Mouse (Mus musculus): Measurements from ENCODE around the gene Sdc3.

The Sdc3 gene

DNA sequence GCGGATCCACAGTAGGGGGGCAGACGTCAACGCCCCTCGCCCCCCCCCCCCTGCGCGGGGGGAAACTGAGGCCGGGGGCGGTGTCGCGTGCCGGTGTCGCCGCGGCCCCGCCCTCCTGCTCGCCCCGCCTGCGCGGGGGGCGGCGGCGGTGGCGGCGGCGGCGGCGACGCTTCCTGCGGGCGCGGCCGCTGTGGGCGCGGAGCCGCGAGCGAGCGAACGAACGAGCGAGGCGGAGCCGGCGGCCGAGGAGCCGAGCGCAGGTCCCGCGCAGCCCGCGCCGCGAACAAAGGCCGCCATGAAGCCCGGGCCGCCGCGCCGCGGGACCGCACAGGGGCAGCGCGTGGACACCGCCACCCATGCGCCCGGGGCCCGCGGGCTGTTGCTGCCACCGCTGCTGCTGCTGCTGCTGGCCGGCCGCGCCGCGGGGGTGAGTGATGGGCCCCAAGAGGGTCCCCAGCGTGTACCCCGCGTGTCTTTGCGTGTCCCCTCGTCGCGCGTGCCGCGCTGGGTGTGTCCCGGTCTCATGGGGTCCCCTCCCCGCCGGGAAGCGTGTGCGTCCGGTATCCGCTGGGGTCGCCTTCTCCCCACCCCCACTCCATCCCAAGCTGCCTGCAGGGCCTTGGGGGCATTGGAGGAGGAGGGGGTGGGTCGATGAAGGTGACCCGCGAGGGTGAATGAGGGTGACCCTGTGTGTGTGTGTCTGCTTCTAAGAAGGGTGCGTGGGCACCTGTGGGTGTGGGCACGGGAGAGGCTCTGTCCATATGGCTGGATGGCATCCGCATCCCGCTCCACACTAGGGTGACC lies at the start of gene Sdc3:
Gene Sdc3, plus strand, starts transcription at position 162 of the 804 bp plus-strand sequence.
- peak; percentile 56 for DNase-seq

- no peak for DNase-seq
Observed at GRCm38 (mm10) chr4:130744058-130744457, 48.3 kb upstream of the Sdc3 start.

- peak; percentile 61 for DNase-seq
Observed at GRCm38 (mm10) chr4:130745561-130746306, 46.6 kb upstream of the Sdc3 start.

GRCm38 (mm10) chr4:130749566-130749965 lies 42.8 kb upstream of the Sdc3 start:
- peak; percentile 26 for DNase-seq

DNA sequence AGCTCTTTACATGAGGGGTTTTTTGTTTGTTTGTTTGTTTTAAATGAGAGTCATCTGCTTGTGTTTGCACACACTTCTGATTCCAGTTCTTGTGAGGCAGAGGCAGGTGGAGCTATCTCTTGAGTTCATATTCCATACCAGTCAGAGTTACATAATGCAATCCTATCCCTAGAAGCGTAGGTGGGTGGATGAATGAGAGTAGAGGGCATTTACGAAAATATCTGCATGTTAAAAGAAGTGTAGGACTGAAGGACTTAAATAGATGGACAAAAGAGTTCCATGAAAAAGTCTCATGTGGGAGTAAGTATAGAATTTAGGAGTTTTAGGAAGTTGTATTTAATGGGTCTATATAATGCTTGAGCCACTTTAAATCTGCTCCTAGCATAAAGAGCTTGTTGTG lies 40.4 kb upstream of the Sdc3 start:
- no peak for DNase-seq

- DNase-seq, result no peak
Observed at GRCm38 (mm10) chr4:130752591-130752990, 39.7 kb upstream of the Sdc3 start.

- DNase-seq, result no peak
Observed at GRCm38 (mm10) chr4:130753755-130754154, 38.6 kb upstream of the Sdc3 start.

GRCm38 (mm10) chr4:130754776-130755175 lies 37.6 kb upstream of the Sdc3 start:
- DNase-seq, result no peak

GRCm38 (mm10) chr4:130759875-130760274 lies 32.5 kb upstream of the Sdc3 start:
- DNase-seq, result no peak

DNA sequence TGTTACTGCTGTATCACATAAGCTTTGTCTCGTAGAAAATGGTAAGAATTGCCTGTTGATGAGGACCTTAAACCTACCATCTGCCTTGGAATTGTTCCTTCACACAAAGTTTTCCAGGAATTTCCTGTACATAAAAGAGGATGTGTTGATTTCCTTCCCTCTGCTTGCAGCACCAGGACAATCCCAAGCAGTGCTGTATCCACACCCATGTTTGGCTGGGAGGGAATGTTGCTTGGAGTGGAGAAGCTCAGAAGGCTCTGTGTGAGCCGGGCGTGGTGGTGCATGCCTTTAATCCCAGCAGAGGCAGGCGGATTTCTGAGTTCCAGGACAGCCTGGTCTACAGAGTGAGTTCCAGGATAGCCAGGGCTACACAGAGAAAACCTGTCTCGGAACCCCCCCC lies 30.5 kb upstream of the Sdc3 start:
- peak; percentile 40 for DNase-seq

- peak; percentile 21 for DNase-seq
Observed at GRCm38 (mm10) chr4:130765399-130766160, 26.8 kb upstream of the Sdc3 start.

DNA sequence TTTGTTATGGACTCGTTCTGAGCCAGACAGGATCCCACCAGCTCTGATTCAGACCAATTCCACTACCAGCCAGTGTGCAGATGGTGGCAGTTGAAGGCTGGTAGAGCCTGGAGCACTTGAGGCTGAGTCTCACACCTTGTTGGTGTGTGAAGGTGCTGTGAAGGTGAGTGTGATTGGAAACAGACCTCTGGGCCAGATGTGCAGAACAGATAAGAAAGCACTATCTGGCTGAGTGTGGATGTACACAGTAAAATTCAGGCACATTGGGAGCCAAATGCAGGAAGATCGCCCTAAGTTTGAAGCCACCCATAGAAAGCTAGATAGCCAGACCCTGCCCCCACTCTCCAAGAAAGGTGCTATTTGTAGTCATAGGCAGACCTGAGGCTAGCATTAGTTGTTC lies 25.9 kb upstream of the Sdc3 start:
- no peak for DNase-seq

DNA sequence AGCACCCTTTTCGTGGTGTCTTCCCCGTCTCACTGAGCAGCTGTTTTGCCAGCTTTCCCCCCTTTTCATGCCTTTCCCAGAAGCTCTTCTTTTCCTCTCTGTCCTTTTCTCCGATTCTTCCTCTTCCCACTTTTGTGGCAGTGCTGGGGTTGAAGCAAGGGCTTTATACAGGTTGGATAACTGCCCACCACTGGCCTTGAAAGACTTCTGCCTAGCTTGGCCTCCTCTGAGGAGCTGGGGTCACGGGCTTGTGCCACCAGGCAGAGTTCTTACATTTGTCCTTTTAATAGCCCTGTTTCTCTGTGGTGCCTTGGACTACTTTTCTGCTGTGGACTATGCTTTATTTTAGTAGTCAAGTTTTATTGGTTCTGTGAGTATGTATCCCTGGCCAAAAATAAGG lies 25.4 kb upstream of the Sdc3 start:
- no peak for DNase-seq

DNA sequence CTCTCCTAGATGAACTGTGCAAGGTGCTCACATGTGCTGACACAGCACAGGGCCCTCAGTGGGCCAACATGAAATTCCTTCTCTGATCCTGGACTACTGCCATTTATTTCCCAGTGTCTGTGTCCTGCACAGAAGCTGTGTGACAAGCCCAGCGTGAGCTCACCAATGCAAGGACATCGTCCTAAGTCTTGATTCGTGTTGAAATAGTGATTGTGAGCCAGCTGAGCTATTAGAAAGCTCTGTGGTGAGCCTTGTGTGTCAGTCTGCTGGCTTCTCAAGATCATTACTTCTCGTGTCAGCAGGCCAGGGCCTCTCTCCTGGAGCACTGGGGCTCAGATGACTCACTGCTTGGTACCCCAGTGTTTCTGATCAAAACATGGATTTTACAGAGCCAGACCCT lies 18.4 kb upstream of the Sdc3 start:
- no peak for DNase-seq

GRCm38 (mm10) chr4:130774822-130775221 lies 17.5 kb upstream of the Sdc3 start:
- no peak for DNase-seq

GRCm38 (mm10) chr4:130777647-130778046 lies 14.7 kb upstream of the Sdc3 start:
- DNase-seq, result no peak

DNA sequence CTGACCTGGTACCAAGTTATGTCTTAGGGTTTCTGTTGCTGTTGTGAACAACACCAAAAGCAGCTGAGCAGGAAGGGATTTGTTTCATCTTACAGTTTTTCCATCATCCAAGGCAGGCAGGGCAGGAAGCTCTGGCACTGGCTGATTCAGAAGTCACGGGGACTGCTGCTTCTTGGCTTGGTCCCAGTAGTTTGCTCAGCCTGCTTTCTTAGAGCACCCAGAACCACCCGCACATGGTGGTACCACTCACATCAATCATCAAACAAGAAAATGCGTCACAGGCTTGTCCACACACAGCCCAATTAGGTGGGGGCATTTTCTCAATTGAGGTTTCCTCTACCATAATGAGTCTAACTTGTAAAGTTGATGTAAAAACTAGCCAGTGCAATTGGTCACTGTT lies 13.3 kb upstream of the Sdc3 start:
- no peak for DNase-seq

DNA sequence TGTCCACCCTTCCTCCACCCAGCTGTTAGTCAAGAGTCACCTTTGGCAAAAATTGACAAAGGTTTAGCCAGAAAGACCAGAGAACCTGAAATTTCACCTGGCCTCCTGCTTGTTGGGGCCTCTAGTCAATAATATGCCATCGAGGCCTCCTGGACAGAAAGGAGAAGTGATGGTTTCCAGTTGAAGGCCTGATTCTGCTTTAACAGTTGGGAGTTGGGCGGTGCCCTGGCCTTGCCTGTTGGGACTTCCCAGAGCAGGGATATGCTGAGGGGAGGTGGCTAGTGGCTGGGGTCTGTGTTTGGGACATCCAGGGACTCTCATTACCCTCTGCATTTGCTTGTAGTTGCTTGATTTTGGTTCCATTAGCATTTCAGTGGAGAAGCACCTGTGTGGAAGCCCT lies 9.8 kb upstream of the Sdc3 start:
- DNase-seq, result no peak

DNA sequence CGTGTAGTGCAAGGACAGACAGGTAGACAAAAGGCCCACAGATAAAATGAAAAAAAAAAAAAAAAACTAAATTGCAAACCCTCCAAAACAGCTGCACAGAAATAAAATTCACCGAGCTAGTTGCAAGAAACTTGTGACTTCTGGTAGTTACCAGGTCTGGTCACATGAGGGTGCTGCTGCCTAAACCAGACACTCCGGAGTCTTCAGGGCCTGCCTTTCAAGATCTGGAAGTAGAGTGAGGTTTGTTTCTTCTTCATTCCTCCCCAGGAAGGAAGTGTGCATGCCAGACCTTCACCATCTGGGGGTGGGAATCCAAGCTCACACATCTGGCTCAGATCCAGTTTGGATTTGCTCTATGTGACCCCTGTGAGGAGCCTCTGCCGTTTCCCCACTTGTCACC lies 7.6 kb upstream of the Sdc3 start:
- DNase-seq, result peak; percentile 49

DNA sequence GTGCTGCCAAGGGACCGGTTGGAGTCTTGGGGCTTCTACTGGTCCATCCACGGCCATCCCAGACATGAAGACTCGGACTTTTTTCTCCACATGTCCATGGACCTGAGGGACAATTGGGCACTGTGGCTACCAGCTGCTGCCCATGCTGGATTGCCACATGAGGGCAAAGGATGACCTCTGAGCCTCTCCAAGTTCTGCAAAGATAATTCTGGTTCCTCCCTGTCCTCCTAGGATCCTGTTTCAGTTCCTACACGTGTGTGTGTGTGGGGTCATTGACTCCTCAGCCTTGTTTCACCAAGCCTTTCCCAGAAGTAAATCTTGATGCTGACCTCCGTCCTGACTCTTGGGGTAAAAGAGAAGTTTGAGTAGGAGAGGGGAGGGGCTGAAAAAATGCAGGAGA lies 4.8 kb upstream of the Sdc3 start:
- DNase-seq, result no peak

GRCm38 (mm10) chr4:130790180-130790579 lies 2.2 kb upstream of the Sdc3 start:
- peak; percentile 80 for DNase-seq

GRCm38 (mm10) chr4:130791811-130792375 lies 444 bp upstream of the Sdc3 start:
- DNase-seq, result no peak

DNA sequence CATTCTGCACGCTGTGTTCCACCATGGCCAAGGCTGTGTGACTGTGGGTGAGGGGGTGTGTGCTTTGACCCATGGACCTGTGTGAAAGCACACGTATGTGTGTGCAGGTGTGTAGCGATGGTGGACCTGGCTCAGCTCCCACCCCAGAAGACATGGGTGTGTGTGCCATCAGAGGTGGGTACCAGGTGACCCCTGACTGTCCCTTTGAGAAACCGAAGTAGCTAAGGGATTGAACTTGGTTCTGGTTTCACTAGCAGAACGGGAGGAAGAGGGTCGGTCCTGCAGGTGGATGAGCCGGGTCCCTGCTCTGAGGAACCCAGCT lies 804 bp downstream of the Sdc3 start:
- no peak for DNase-seq

All from kidney, postnatal 14 days (tissue).